Mouse (Mus musculus): ENCODE measurements at regions not wholly inside any gene's neighbourhood (a gene's known extent, or its start where the extent isn't known, plus 50 kb on each side); places are given as distances from the start of the nearest gene placed in this dataset.

- H3K9ac ChIP-seq (ENCODE audit: low read depth, low read length): no peak overlapping the region
- peak; percentile 88 for ATAC-seq (ENCODE audit: low FRiP score, low TSS enrichment)
- 5% methylated on average over 10 of the region's 10 CpGs for WGBS
- H3K27ac ChIP-seq (ENCODE audit: low read depth, low read length): no peak overlapping the region
- H3K4me3 ChIP-seq (ENCODE audit: low read length): no peak overlapping the region
- no peaks in the 10 kb centered on the region for H3K9me3 ChIP-seq (ENCODE audit: control insufficient read depth, low read length)
- 0 out of 2 replicates have a peak, but pooled peaks cover 6% of the 10 kb centered on the region for H3K4me1 ChIP-seq (ENCODE audit: control insufficient read depth, insufficient read depth, low read length)
- no peak overlapping the region for H3K4me2 ChIP-seq (replicated peaks; ENCODE audit: low read depth, low read length)
- H3K27me3 ChIP-seq (ENCODE audit: control insufficient read depth, insufficient read depth, low read length): no peaks in the 10 kb centered on the region
- H3K36me3 ChIP-seq (ENCODE audit: control insufficient read depth, insufficient read depth, low read length): no peaks in the 10 kb centered on the region
These were observed 246.5 kb upstream of the Irx1 start for GRCm38 (mm10) chr13:72209946-72210456.

DNA sequence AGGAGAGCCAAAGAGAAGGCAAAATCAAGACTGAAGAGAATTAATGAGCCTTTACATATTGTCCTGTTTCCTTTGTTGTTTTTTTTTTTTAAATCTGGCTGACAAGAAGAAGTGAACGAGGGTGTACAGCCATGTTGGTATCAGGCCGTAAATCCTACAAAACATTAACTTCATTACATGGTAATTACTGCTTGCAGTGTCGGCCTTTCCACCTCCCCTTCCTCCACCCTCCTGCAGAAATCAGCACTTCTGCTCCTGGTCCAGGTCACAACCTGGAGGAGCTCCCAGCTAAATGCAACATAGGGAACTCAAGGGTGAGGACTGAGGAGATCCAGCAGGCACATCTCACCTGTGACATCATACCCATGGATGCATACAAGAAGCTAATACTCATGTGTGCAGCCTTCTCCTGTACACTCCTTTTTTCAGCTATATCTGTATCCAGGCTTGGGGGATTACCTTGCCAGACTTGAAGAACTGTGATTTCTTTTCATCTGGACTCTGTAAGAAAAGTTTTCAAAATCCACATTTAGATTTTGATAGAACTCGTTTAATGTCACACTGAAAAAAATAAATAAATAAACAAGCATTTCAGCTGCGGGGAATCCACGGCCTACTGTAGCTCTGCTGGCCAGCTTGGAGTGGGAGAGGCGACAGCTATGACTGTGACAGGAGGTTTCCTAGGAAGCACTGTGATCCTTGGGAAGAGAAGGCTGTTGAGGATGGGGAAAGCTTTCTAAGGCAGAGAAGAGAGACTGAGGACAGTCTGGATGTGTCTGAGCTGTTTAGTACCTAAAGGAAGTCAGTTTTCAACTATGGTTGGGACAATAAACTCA, 247.2 kb upstream of the Irx1 start:
- no peak overlapping the region for H3K9ac ChIP-seq (ENCODE audit: low read depth, low read length)
- H3K36me3 ChIP-seq (ENCODE audit: control insufficient read depth, insufficient read depth, low read length): no peaks in the 10 kb centered on the region
- H3K4me1 ChIP-seq (ENCODE audit: control insufficient read depth, insufficient read depth, low read length): 0 out of 2 replicates have a peak, but pooled peaks cover 6% of the 10 kb centered on the region
- ATAC-seq (ENCODE audit: low FRiP score, low TSS enrichment): peak; percentile 74
- H3K27me3 ChIP-seq (ENCODE audit: control insufficient read depth, insufficient read depth, low read length): no peaks in the 10 kb centered on the region
- 36% methylated on average over 7 of the region's 7 CpGs for WGBS
- no peak overlapping the region for H3K27ac ChIP-seq (ENCODE audit: low read depth, low read length)
- H3K4me2 ChIP-seq (replicated peaks; ENCODE audit: low read depth, low read length): no peak overlapping the region
- no peak overlapping the region for H3K4me3 ChIP-seq (ENCODE audit: low read length)
- H3K9me3 ChIP-seq (ENCODE audit: control insufficient read depth, low read length): no peaks in the 10 kb centered on the region

- no peak for ATAC-seq (ENCODE audit: low FRiP score, low TSS enrichment)
- Histone ChIP-seq H3K9ac (ENCODE audit: low read depth, low read length) (no peak overlapping the region), H3K27ac (ENCODE audit: low read depth, low read length) (no peak overlapping the region), H3K36me3 (ENCODE audit: control insufficient read depth, insufficient read depth, low read length) (no peaks in the 10 kb centered on the region), H3K4me2 (replicated peaks; ENCODE audit: low read depth, low read length) (no peak overlapping the region), H3K4me3 (ENCODE audit: low read length) (no peak overlapping the region), H3K4me1 (ENCODE audit: control insufficient read depth, insufficient read depth, low read length) (0 out of 2 replicates have a peak, but pooled peaks cover 6% of the 10 kb centered on the region), H3K27me3 (ENCODE audit: control insufficient read depth, insufficient read depth, low read length) (no peaks in the 10 kb centered on the region), H3K9me3 (ENCODE audit: control insufficient read depth, low read length) (no peaks in the 10 kb centered on the region)
- WGBS: 81% methylated on average over 4 of the region's 4 CpGs
These were observed 248.2 kb upstream of the Irx1 start for GRCm38 (mm10) chr13:72211716-72212115.

DNA sequence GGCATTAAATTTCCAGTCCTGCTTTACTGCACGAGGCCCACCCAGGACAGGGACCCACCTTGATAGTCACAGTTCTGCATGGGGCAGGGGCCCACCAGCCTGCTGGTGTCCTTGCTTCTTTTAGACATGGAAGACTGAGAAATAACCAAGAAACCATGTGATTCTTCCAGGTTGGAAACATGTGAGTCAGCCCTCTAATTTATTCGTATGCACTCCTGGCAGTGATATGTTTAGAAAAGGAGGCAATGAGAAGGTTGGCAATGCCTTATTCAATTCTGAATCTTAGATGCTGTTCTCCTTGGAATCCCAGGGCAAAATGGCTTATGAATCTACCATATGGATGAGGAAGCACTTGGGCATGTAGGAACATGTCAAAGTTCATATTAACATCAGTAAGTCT, 249.2 kb upstream of the Irx1 start:
- no peaks in the 10 kb centered on the region for H3K27me3 ChIP-seq (ENCODE audit: control insufficient read depth, insufficient read depth, low read length)
- H3K36me3 ChIP-seq (ENCODE audit: control insufficient read depth, insufficient read depth, low read length): no peaks in the 10 kb centered on the region
- no peak overlapping the region for H3K9ac ChIP-seq (ENCODE audit: low read depth, low read length)
- H3K27ac ChIP-seq (ENCODE audit: low read depth, low read length): no peak overlapping the region
- no peaks in the 10 kb centered on the region for H3K9me3 ChIP-seq (ENCODE audit: control insufficient read depth, low read length)
- H3K4me1 ChIP-seq (ENCODE audit: control insufficient read depth, insufficient read depth, low read length): 0 out of 2 replicates have a peak, but pooled peaks cover 6% of the 10 kb centered on the region
- WGBS: 58% methylated on average over 2 of the region's 2 CpGs
- no peak overlapping the region for H3K4me3 ChIP-seq (ENCODE audit: low read length)
- no peak overlapping the region for H3K4me2 ChIP-seq (replicated peaks; ENCODE audit: low read depth, low read length)
- no peak for ATAC-seq (ENCODE audit: low FRiP score, low TSS enrichment)

GRCm38 (mm10) chr13:72219329-72219728, 255.8 kb upstream of the Irx1 start:
- no peaks in the 10 kb centered on the region for H3K4me1 ChIP-seq (ENCODE audit: control insufficient read depth, insufficient read depth, low read length)
- H3K4me3 ChIP-seq (ENCODE audit: low read length): no peak overlapping the region
- H3K9me3 ChIP-seq (ENCODE audit: control insufficient read depth, low read length): no peaks in the 10 kb centered on the region
- H3K27me3 ChIP-seq (ENCODE audit: control insufficient read depth, insufficient read depth, low read length): no peaks in the 10 kb centered on the region
- H3K27ac ChIP-seq (ENCODE audit: low read depth, low read length): no peak overlapping the region
- ATAC-seq (ENCODE audit: low FRiP score, low TSS enrichment): no peak
- H3K4me2 ChIP-seq (replicated peaks; ENCODE audit: low read depth, low read length): no peak overlapping the region
- H3K36me3 ChIP-seq (ENCODE audit: control insufficient read depth, insufficient read depth, low read length): no peaks in the 10 kb centered on the region
- WGBS: 99% methylated on average over 2 of the region's 2 CpGs
- H3K9ac ChIP-seq (ENCODE audit: low read depth, low read length): no peak overlapping the region

GRCm38 (mm10) chr13:72227102-72227501, 263.6 kb upstream of the Irx1 start:
- H3K9me3 ChIP-seq (ENCODE audit: control insufficient read depth, low read length): no peaks in the 10 kb centered on the region
- ATAC-seq (ENCODE audit: low FRiP score, low TSS enrichment): no peak; the same call in 1 of the 2 replicates
- H3K9ac ChIP-seq (ENCODE audit: low read depth, low read length): no peak overlapping the region
- H3K4me2 ChIP-seq (replicated peaks; ENCODE audit: low read depth, low read length): no peak overlapping the region
- no peaks in the 10 kb centered on the region for H3K4me1 ChIP-seq (ENCODE audit: control insufficient read depth, insufficient read depth, low read length)
- no peaks in the 10 kb centered on the region for H3K27me3 ChIP-seq (ENCODE audit: control insufficient read depth, insufficient read depth, low read length)
- WGBS: 48% methylated on average over 1 of the region's 1 CpGs
- no peak overlapping the region for H3K27ac ChIP-seq (ENCODE audit: low read depth, low read length)
- no peak overlapping the region for H3K4me3 ChIP-seq (ENCODE audit: low read length)
- H3K36me3 ChIP-seq (ENCODE audit: control insufficient read depth, insufficient read depth, low read length): no peaks in the 10 kb centered on the region

DNA sequence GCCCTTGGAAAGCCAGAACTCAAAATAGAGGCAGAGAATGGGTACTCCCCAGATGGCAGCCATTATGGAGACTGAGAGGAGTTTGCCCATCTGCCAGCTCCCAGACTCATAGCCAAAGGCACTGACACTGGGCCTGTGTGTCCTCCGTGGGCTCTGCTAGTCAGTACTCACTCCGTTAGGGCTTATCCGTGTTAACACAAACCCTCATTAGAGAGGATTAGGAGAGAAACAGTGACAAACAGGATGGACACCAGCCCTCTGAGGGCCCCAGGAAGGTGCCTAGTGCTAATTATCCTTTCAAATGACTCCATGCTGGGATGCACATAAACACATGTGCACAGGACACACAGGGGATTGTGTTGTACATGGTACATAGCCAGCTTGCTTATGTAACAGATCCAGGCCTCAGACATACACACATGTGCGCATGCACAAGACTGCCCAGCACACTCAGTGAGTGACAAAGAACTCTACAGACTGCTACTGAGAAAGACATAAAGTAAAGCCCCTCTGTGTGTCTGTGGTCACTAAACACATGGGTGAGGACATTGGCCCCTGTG, 267.6 kb upstream of the Irx1 start:
- Histone ChIP-seq H3K27ac (ENCODE audit: low read depth, low read length) (no peak overlapping the region), H3K4me1 (ENCODE audit: control insufficient read depth, insufficient read depth, low read length) (no peaks in the 10 kb centered on the region), H3K36me3 (ENCODE audit: control insufficient read depth, insufficient read depth, low read length) (no peaks in the 10 kb centered on the region), H3K9me3 (ENCODE audit: control insufficient read depth, low read length) (no peaks in the 10 kb centered on the region), H3K4me3 (ENCODE audit: low read length) (no peak overlapping the region), H3K27me3 (ENCODE audit: control insufficient read depth, insufficient read depth, low read length) (no peaks in the 10 kb centered on the region), H3K9ac (ENCODE audit: low read depth, low read length) (no peak overlapping the region), H3K4me2 (replicated peaks; ENCODE audit: low read depth, low read length) (no peak overlapping the region)
- 77% methylated on average over 4 of the region's 4 CpGs for WGBS
- no peak for ATAC-seq (ENCODE audit: low FRiP score, low TSS enrichment)

DNA sequence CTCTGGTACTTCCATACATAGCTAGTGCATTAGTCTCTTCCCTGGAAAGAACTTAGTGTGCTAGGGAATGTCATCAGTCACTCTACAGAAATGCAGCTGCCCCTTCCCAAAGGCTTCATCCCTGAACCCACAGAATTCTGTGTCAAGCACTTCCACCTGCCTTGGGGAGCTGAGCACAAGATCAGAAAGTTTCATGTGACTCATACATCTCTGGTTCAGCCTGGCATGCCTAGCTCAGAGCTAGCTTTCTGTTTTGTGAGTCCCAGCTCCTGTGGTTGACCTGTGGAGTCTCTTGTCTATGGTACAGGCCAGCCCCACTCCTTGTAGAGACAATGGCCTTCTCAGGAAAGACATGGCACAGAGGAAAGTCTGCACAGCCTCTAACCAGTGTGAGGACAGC, 268.6 kb upstream of the Irx1 start:
- ATAC-seq (ENCODE audit: low FRiP score, low TSS enrichment): no peak
- Histone ChIP-seq H3K27me3 (ENCODE audit: control insufficient read depth, insufficient read depth, low read length) (no peaks in the 10 kb centered on the region), H3K9me3 (ENCODE audit: control insufficient read depth, low read length) (no peaks in the 10 kb centered on the region), H3K36me3 (ENCODE audit: control insufficient read depth, insufficient read depth, low read length) (no peaks in the 10 kb centered on the region), H3K27ac (ENCODE audit: low read depth, low read length) (no peak overlapping the region), H3K4me1 (ENCODE audit: control insufficient read depth, insufficient read depth, low read length) (no peaks in the 10 kb centered on the region), H3K9ac (ENCODE audit: low read depth, low read length) (no peak overlapping the region), H3K4me3 (ENCODE audit: low read length) (no peak overlapping the region), H3K4me2 (replicated peaks; ENCODE audit: low read depth, low read length) (no peak overlapping the region)

DNA sequence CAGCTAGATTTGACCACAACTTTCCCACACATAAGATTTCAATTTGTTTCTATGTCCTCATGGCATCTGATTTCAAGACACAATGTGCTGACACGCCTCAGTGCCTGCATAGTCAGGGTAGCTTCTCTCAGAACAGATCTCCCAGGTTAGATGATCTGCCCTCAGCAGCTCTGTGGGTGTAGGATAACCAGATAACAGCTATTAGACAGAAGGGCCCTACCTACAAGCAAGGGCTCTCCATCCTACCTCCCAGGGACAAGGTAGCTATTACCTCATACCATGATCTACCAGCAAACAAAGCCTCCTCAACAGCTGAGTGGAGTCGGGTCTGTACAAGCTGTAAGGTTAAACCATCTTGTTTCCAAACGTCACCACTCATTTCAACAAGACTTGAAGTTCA, 278.4 kb upstream of the Irx1 start:
- WGBS: 39% methylated on average over 3 of the region's 3 CpGs
- Histone ChIP-seq H3K9me3 (ENCODE audit: control insufficient read depth, low read length) (no peaks in the 10 kb centered on the region), H3K27me3 (ENCODE audit: control insufficient read depth, insufficient read depth, low read length) (no peaks in the 10 kb centered on the region), H3K4me1 (ENCODE audit: control insufficient read depth, insufficient read depth, low read length) (peaks cover 4% of the 10 kb centered on the region; the same call in 1 of the 2 replicates), H3K9ac (ENCODE audit: low read depth, low read length) (no peak overlapping the region), H3K4me3 (ENCODE audit: low read length) (no peak overlapping the region), H3K27ac (ENCODE audit: low read depth, low read length) (no peak overlapping the region), H3K36me3 (ENCODE audit: control insufficient read depth, insufficient read depth, low read length) (no peaks in the 10 kb centered on the region), H3K4me2 (replicated peaks; ENCODE audit: low read depth, low read length) (no peak overlapping the region)
- peak; percentile 52 for ATAC-seq (ENCODE audit: low FRiP score, low TSS enrichment)

Measured in kidney, embryonic 14.5 days (tissue).